Mouse (Mus musculus) left cerebral cortex, postnatal 4 days (tissue): ENCODE measurements around the gene Olig3. TPM values are rescaled to one million over a fixed set of nuclear protein-coding genes. Genes with fewer than 3 reads are reported as not detected.
A peak's percentile ranks its signal among the peaks of the same experiment; 100 is the strongest.

Experiments
- DNase-seq: peaks from one replicate; pipeline ENCODE4 v3.0.0-alpha.2; 2022
- intact Hi-C: fragments of 180-260 bp; cut with DNase I; formaldehyde crosslinking; loops from one replicate; pipeline ENCODE4 v1.15.1; 2025
- total RNA-seq, 2 experiments: library from RNA; stranded (reverse); gene quantifications; 2 replicates each; pipeline ENCODE4 v1.2.3; 2021

Gene Olig3
- total RNA-seq: not detected

DNA sequence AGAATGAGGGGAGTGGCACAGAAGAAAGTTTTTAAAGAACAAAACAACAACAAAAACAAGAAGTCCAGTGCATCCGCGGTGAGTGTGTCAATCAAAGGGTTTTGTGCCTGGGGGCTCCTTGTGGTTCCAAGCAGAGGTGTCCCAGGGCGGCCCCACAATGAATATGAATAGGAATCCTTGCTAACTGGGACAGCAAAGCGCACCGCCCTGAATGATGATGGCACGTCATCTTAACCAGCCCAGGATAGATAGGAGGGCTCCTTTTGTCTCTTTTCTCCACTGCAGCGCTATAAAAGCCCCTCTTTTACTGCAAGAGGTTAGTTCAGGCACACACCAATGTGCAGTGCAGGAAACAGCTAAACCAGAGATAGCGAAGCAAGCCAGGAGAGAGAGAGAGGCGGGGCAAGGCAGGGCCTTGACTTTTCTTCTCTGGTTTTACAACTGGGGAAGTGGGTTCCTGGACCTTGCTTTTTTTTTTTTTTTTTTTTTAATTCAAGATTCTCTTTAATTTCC is at the start of gene Olig3:
TSS of gene Olig3 (plus strand) at position 463 of the 513 bp plus-strand sequence.
- no peak for DNase-seq
- intact Hi-C loops: no loop called here

- intact Hi-C loops: no loop called here
- peak; percentile 70 for DNase-seq
Measured at GRCm38 (mm10) chr10:19309681-19310395, 46.5 kb upstream of the Olig3 start.

DNA sequence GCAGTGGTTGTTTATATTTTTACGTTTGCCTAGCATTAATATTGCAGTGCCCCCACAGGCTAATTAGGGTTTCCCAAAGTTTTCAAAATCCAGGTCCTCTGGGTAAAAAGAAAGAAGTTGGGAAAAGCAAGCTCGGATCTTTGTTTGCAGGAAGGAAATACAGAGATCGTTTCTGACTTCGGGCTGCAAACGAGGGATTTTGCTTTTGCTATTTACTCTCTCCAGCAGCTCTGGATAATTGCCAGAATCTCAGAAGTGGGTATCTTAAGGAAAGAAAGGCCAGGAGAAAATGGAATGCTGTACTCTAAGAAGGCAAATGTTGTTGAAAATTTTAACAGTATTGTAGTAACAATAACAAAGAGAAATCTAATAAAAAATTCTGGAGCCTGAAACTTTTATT is 45.9 kb upstream of the Olig3 start:
- intact Hi-C loops: no loop called here
- DNase-seq: no peak

GRCm38 (mm10) chr10:19317962-19318812 is 38.1 kb upstream of the Olig3 start:
- DNase-seq: no peak
- intact Hi-C loops: no loop called here

- intact Hi-C loops: no loop called here
- no peak for DNase-seq
Measured at GRCm38 (mm10) chr10:19321781-19322180, 34.6 kb upstream of the Olig3 start.

DNA sequence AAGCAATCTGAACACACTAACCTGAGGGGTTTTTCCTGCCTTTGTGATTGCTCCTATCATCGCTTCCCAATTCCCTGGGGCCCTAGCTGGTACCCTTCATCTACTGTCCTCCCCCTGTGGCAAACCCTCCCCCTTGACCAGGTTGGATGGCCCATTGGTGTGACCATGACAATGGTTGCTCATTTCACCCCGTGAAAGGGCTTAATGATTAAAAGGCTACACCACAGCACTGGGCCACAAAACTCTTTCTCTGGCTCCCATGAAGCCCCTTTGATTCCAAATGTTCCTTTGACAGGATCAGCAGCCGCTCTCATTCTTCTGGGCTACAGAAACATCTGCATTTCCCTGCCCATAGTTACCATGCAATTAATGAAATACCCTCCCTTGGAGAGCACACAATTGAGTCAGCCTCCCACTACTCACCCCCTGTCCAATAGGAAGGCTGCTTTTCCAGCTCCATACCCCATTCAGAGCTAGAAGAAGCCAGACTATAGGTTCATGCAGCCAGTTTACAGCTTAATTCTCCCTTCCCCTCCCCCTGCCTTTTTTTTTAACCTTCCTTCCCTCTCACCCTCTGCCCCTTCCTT is 27.0 kb upstream of the Olig3 start:
- no peak for DNase-seq
- intact Hi-C loops: no loop called here

- intact Hi-C loops: no loop called here
- no peak for DNase-seq
Measured at GRCm38 (mm10) chr10:19333425-19333824, 22.9 kb upstream of the Olig3 start.

DNA sequence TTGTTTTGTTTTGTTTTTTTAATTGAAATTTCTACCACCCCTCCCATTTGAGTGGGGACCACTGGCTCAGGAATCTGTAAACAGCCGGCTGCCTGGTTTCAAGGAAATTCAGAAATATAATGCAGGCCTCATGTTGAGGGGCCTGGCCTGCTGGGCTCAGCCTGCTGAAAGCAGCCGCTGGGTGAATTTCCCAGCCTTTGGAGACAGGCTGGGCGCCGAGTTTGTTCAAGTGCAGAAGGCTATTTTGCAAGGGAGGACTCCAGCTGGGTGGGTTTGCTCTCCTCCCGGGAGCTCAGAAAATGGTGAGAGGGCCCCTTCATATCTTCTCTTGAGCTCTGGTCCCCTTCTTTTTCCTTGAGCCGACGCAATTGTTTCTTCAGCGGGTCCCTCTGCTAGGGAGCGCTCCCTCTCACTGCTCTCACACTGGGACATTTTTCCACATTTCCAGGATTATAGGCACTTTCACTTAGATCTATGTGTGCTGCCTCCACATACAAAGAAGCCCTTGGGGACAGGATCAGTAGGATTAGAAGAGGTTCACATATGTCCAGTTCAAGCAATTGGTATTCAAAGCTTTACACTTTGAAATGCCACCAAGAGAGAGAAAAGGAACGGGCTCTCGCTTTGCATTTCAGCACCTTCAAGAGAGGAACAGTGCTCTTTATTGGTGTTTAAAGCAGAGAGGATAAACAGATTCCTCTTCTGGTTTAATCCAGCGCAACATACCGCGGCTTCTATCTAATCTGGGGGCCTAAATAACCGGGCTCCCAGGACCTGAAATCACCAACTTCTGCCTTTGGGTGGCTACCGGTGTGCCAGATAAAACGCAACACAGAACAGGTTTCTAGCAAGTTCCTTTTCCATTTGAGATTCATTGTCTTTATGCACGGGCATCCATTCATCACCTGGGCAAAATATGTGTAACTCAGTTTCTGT is 17.4 kb upstream of the Olig3 start:
- intact Hi-C loops: no loop called here
- no peak for DNase-seq

DNA sequence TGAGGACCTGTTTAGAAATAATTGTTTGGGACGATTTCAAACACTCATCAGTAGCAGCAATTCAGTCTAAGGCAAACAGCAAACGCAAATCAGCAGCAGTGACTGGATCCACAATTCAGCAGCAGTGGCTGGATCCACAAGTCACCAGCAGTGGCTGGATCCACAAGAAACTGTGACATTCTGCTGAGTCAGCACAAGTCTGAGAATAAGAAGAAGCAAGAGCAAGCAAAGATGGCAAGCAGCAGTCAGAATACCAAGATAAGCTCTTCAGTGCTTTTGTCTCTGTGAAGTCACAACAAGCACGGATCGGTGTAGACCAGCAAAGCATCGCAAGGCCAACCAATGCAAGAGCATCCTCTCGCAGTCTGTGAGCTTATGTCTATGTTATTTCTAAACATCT is 12.3 kb upstream of the Olig3 start:
- no peak for DNase-seq
- intact Hi-C loops: no loop called here

GRCm38 (mm10) chr10:19349326-19349725 is 7.0 kb upstream of the Olig3 start:
- DNase-seq: no peak
- intact Hi-C loops: no loop called here

DNA sequence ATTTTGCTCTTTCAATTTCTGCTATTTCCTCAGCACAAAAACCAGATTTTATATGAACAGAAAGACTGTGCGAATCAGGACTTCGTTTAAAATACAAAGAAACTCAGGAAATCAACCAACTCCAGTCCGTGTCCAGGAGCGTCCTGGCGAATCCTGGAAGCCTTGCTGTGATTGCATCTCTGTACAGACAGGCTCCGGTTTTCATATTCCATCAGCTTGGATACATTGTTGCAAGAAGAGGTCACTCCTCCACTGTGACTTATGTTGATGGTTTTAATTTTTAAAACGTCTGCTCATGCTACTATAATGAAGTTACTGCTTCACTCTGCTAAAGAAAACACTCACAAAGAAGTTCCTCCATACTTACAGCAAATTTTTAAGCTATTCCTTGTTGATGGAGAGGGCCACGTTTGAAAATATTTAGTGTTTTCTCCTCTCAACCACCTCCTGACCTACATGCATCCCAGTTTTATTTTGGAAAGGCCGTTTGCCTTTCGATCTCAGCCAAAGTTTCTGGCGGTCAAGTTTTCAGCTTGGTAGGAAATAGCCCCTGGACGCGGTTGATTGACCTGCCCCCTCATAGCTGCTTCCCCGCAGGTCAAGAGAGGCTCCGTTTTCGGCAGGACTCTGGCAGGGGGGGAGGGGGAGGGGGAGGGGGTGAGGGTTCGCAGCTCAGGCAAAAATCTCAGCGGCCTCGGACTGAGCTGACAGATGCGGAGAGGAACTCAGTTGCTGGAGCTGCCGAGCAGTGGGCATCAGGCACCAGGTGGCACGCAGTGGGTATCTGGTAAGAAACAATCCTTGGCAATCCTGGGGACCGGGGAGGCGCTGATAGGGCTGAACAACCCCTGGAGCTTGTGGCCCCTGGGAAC is 4.1 kb upstream of the Olig3 start:
- peak; percentile 47 for DNase-seq
- intact Hi-C loops: no loop called here

DNA sequence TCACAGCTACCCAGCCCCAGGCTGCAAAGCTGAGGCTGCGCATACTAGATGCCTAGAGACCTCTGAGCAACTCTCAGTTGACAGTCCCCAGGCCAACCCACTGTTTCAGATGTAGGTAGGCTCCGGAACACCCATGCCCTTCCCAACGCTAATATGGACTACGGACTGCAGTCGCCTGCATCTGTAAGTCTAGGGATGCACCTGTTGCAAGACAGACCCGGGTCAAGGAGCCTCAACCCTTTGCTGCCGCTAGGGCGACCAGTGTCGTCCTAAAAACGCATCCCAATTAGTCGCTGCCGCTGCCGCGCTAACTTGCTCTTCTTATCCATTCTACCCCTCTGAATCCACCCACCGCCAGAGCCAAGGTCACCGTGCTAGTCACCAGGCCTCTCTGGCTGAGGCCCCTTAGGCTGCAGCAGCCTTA is 3.4 kb upstream of the Olig3 start:
- no peak for DNase-seq
- intact Hi-C loops: no loop called here

DNA sequence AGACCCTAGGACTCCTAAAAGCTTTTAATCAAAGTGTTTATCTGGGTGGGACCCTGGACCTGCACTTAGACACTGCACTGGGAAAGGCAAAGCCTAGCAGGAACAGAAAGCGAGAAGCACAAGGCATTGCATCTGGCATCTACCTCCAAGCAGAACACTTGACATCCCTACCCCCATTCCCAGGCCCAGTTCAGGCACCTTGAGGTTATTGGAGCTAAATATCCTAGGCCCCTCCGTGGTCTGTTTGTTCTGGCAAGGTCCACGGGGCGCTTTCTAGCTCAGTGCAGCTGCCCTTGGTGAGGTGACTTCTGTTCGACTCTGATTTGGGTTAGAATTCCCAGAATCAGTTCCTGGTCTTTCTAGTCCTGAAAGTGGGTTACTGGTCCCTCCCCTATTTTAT is 2.7 kb upstream of the Olig3 start:
- no peak for DNase-seq
- intact Hi-C loops: no loop called here

- intact Hi-C loops: no loop called here
Measured at GRCm38 (mm10) chr10:19354146-19354545, 2.2 kb upstream of the Olig3 start.

GRCm38 (mm10) chr10:19355076-19355475 is 1.3 kb upstream of the Olig3 start:
- intact Hi-C loops: no loop called here
- DNase-seq: no peak

More at GRCm38 (mm10) chr10:19354146-19354545, 2.2 kb upstream of the Olig3 start:
- DNase-seq: no peak

DNA sequence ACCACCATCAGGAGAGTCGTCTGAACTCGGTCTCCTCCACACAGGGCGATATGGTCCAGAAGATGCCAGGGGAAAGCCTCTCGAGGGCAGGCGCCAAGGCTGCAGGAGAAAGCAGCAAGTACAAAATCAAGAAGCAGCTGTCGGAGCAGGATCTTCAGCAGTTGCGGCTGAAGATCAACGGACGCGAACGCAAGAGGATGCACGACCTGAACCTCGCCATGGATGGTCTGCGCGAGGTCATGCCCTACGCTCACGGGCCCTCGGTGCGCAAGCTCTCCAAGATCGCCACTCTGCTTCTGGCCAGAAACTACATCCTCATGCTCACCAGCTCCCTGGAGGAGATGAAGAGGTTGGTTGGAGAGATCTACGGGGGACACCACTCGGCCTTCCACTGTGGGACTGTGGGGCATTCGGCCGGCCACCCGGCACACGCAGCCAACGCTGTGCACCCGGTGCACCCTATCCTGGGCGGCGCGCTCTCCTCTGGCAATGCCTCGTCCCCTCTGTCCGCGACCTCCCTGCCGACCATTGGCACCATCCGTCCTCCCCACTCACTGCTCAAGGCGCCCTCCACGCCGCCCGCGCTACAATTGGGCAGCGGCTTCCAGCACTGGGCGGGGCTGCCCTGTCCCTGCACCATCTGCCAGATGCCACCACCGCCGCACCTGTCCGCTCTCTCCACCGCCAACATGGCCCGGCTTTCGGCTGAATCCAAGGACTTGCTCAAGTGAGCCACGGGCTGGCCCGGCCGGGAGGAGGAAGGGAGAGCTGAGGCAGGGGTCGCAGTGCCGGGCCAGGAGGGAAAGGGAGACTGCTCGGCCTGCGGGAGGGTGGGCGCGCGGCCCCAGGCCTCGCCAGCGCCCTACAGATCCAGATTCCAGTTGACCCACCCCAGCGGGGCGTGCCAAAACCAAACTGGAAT is 648 bp downstream of the Olig3 start:
- DNase-seq: peak; percentile 39
- intact Hi-C loops: no loop called here

DNA sequence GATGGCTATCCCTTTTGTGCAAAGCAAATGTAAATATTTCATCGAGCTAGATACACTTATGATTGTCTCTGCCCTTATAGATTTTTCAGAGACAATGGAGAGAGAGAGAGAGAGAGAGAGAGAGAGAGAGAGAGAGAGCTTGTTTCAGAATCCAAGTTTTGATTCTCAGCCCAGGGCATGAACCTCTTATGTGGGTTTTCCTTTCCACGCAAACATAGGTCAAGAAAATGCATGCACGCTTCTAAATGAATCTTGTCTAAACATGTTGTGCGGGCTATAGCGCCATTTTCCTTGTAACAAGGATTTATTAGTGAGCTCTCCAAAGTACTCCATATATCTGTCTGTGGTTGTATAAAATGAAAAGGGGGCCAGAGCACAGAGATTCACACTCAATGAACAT is 1.5 kb downstream of the Olig3 start:
- intact Hi-C loops: no loop called here
- DNase-seq: no peak
